Mouse (Mus musculus) intestine, embryonic 14.5 days (tissue): ENCODE results near the gene Tnpo3. TPM values are rescaled to one million over a fixed set of nuclear protein-coding genes. Genes with fewer than 3 reads are reported as not detected.
"Not testable (repeated sequence)": the region's sequence is repeated elsewhere in the genome, so short reads cannot be mapped to it uniquely, and the experiment has no call there.

Experiments
- ATAC-seq: fragments of 200-750 bp; cut with Nextera tagmentation; replicated peaks from 2 replicates; pipeline ENCODE4 v1.8.0; 2017; ENCODE audit warnings: low read depth, moderate number of reproducible peaks, moderate TSS enrichment, moderate library complexity; ENCODE audit not compliant: low FRiP score, low TSS enrichment
- DNase-seq: peaks from one replicate; pipeline ENCODE4 v3.0.0-alpha.2; 2018; ENCODE audit warnings: low spot score
- H3K27ac ChIP-seq: fragments of 300-500 bp; sonication (generic); 2 replicates; pipeline ENCODE4 v1.5.1; 2014; ENCODE audit warnings: low read depth, mild to moderate bottlenecking, control low read depth
- H3K27me3 ChIP-seq: fragments of 300-500 bp; sonication (generic); replicated peaks from 2 replicates; pipeline ENCODE4 v1.6.1; 2014; ENCODE audit warnings: low read length, control low read depth; ENCODE audit not compliant: control insufficient read depth, insufficient read depth
- H3K36me3 ChIP-seq: fragments of 300-500 bp; sonication (generic); 2 replicates; pipeline ENCODE4 v1.6.1; 2014; ENCODE audit warnings: low read length, control low read depth; ENCODE audit not compliant: control insufficient read depth, insufficient read depth
- H3K4me1 ChIP-seq: fragments of 300-500 bp; sonication (generic); replicated peaks from 2 replicates; pipeline ENCODE4 v1.6.1; 2014; ENCODE audit warnings: low read length, control low read depth, mixed read lengths; ENCODE audit not compliant: control insufficient read depth, insufficient read depth
- H3K4me2 ChIP-seq: fragments of 300-500 bp; sonication (generic); 2 replicates; pipeline ENCODE4 v1.6.1; 2014; ENCODE audit warnings: low read length
- H3K4me3 ChIP-seq: fragments of 300-500 bp; sonication (generic); 2 replicates; pipeline ENCODE4 v1.5.1; 2014; ENCODE audit warnings: low read depth, low read length, control low read depth, mixed read lengths
- H3K9ac ChIP-seq: fragments of 300-500 bp; sonication (generic); 2 replicates; pipeline ENCODE4 v1.6.1; 2014; ENCODE audit warnings: mild to moderate bottlenecking, low read length
- H3K9me3 ChIP-seq: fragments of 300-500 bp; sonication (generic); 2 replicates; pipeline ENCODE4 v1.6.1; 2016; ENCODE audit warnings: low read length, control low read depth; ENCODE audit not compliant: control insufficient read depth
- WGBS: fragments of 180-500 bp; shearing (Covaris S2); extraction: QIAGEN DNeasy Blood & Tissue Kit; methylation state at CpG from one replicate; pipeline ENCODE4 v1.1.7; 2014; 5-methylcytosine and 5-hydroxymethylcytosine counted together
- polyA plus RNA-seq: library from polyadenylated mRNA; unstranded; fragments of >200 nt; fragmentation: Nextera tagmentation; extraction: Ambion mirVana; gene quantifications from 2 replicates; pipeline ENCODE4 v1.2.1, GENCODE M21; 2014

Gene Tnpo3
- polyA plus RNA-seq, 1 experiment from 2014 or later = 91.2 TPM

GRCm38 (mm10) chr6:29627756-29628155 is 18.1 kb upstream of the Tnpo3 start:
- no peak for DNase-seq
- Histone ChIP-seq H3K36me3 (no peaks in the 10 kb centered on the region), H3K4me3 (no peak overlapping the region), H3K9me3 (no peaks in the 10 kb centered on the region), H3K27ac (no peak overlapping the region), H3K27me3 (0 out of 2 replicates have a peak, but pooled peaks cover 3% of the 10 kb centered on the region), H3K4me1 (no peaks in the 10 kb centered on the region), H3K9ac (no peak overlapping the region), H3K4me2 (no peak overlapping the region)
- no peak for ATAC-seq
- WGBS = 84% methylated on average over 2 of the region's 2 CpGs

DNA sequence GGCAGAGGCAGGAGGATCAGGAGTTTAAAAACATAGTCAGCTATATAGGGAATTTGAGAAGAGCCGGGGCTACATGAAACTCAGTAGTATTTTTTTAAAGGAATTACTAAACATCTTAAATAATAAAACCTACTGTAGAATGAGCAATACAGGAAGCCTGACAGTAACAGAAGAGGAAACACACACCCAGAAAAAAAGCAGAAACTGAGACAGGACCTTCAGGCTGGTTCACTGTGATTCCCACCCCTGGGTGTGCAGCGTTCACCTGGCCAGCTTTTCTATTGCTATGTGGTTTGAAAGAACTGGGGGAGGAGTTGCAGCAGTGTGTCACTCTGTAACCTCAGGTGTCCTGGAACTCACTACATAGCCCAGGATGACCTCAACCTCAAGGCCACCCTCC is 14.2 kb upstream of the Tnpo3 start:
- ATAC-seq (no peak), DNase-seq (no peak)
- no peak overlapping the region for H3K4me2 ChIP-seq
- no peaks in the 10 kb centered on the region for H3K36me3 ChIP-seq
- no peaks in the 10 kb centered on the region for H3K27me3 ChIP-seq
- 87% methylated on average over 2 of the region's 2 CpGs for WGBS
- no peak overlapping the region for H3K4me3 ChIP-seq
- H3K27ac ChIP-seq = no peak overlapping the region
- no peaks in the 10 kb centered on the region for H3K4me1 ChIP-seq
- no peak overlapping the region for H3K9ac ChIP-seq
- H3K9me3 ChIP-seq = no peaks in the 10 kb centered on the region

DNA sequence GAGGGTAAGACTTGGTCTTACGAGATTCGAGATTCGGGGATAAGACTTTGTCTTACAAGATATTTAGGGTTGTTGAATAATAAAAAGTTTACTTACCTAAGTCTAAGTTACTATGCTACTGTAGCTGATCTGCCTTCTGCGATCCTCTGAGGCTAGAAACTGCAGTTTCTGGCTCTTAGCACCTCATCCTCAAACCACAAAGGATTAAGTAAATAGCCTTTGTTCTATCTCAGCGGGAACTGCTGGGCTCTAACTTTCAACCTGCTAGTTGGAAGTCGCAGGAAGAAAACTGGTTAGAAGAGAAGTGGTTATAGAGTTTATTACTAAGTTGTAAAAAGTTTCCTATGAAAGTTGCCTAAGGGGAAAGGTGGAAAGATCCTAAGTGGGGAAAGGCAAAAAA is 12.6 kb upstream of the Tnpo3 start:
- no peak for ATAC-seq
- Histone ChIP-seq H3K27ac (no peak overlapping the region), H3K9me3 (no peaks in the 10 kb centered on the region), H3K4me2 (no peak overlapping the region), H3K36me3 (no peaks in the 10 kb centered on the region), H3K4me1 (no peaks in the 10 kb centered on the region), H3K27me3 (no peaks in the 10 kb centered on the region), H3K9ac (no peak overlapping the region), H3K4me3 (no peak overlapping the region)
- WGBS = 46% methylated on average over 6 of the region's 6 CpGs
- no peak for DNase-seq

GRCm38 (mm10) chr6:29620840-29621543 is 11.3 kb upstream of the Tnpo3 start:
- H3K36me3 ChIP-seq = no peaks in the 10 kb centered on the region
- DNase-seq (no peak), ATAC-seq (no peak)
- H3K4me3 ChIP-seq = no peak overlapping the region
- H3K27me3 ChIP-seq = no peaks in the 10 kb centered on the region
- H3K27ac ChIP-seq = no peak overlapping the region
- H3K4me2 ChIP-seq = no peak overlapping the region
- H3K9ac ChIP-seq = no peak overlapping the region
- no peaks in the 10 kb centered on the region for H3K4me1 ChIP-seq
- WGBS = 68% methylated on average over 17 of the region's 17 CpGs
- H3K9me3 ChIP-seq = no peaks in the 10 kb centered on the region

- ATAC-seq = no peak
These were observed 10.5 kb upstream of the Tnpo3 start for GRCm38 (mm10) chr6:29620176-29620575.

DNA sequence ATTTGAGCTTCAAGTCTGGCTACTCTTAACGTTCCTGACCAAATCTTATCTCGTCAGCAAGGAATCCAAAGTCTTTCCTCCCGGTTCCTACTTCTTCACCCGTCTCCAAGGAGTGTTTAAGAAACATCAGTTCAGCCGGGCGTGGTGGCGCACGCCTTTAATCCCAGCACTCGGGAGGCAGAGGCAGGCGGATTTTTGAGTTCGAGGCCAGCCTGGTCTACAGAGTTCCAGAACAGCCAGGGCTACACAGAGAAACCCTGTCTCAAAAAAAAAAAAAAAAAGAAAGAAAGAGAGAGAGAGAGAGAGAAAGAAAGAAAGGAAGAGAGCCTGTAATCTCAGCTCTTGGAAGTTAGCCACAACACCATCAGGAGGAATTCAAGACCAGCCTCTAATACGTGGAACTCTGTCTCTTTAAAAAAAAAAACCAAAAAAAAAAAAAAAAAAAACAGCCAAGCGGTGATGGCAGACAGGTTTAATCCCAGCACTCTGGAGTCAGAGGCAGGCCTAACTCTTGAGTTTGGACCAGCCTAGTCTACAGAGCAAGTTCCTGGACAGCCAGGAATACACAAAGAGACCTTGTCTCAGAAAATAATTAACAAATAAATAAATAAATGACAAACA is 443 bp upstream of the Tnpo3 start:
- not testable (repeated sequence) for H3K27me3 ChIP-seq, ATAC-seq, DNase-seq, H3K36me3 ChIP-seq, H3K9me3 ChIP-seq
- Histone ChIP-seq H3K4me2 (peak overlapping the region; percentile 85), H3K27ac (peak overlapping the region; percentile 79), H3K4me1 (peaks cover 12% of the 10 kb centered on the region), H3K9ac (peak overlapping the region; percentile 91), H3K4me3 (peak overlapping the region; percentile 98)
- 28% methylated on average over 13 of the region's 13 CpGs for WGBS

More at GRCm38 (mm10) chr6:29620176-29620575, 10.5 kb upstream of the Tnpo3 start:
- Histone ChIP-seq H3K9me3 (no peaks in the 10 kb centered on the region), H3K4me1 (no peaks in the 10 kb centered on the region), H3K27ac (no peak overlapping the region), H3K4me2 (no peak overlapping the region), H3K36me3 (no peaks in the 10 kb centered on the region), H3K4me3 (no peak overlapping the region), H3K9ac (no peak overlapping the region), H3K27me3 (no peaks in the 10 kb centered on the region)
- DNase-seq = no peak
- WGBS = 46% methylated on average over 3 of the region's 3 CpGs

DNA sequence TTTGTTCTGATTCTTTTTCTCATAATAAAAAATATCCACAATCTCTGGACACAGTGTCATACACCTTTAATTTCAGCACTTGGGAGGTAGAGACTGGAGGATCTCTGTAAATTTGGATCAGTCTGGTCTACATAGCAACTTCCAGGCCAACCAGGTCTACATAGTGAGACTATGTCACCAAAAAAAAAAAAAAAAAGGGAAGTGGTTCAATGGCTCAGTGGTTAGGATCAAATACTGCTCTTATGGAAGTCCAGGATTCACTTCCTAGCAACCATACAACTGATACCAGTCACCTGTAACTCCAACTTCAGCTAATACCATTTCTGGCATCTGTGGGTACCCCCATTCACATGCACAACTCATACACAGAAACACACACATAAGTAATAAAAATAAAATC is 9.5 kb downstream of the Tnpo3 start:
- peaks cover 4% of the 10 kb centered on the region; the same call in 1 of the 2 replicates for H3K36me3 ChIP-seq
- no peaks in the 10 kb centered on the region; the same call in 1 of the 2 replicates for H3K4me1 ChIP-seq
- no peak overlapping the region for H3K4me2 ChIP-seq
- no peaks in the 10 kb centered on the region for H3K9me3 ChIP-seq
- no peaks in the 10 kb centered on the region for H3K27me3 ChIP-seq
- H3K9ac ChIP-seq = no peak overlapping the region
- H3K4me3 ChIP-seq = no peak overlapping the region
- DNase-seq = no peak
- H3K27ac ChIP-seq = no peak overlapping the region
- no peak for ATAC-seq

DNA sequence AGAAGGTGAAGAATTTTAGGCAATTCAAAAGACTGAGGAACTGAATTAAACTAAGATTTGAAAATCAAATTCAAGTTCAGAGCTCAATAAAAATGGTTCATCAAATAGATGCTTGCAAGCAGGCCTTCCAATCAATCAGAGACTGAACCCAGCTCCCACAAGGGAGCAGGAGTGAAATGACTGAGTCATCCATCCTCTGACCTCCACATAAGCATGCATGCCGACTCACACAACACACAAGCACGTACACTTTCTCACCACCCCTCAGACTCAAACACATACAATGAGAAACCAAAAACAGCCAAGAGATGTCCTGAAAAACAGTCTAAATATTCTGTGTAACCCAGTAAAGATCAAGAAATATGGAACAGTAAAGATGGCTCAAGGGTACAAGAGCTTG is 14.0 kb downstream of the Tnpo3 start:
- H3K4me1 ChIP-seq = no peaks in the 10 kb centered on the region; the same call in 1 of the 2 replicates
- DNase-seq (no peak), ATAC-seq (no peak)
- H3K27me3 ChIP-seq = no peaks in the 10 kb centered on the region
- 71% methylated on average over 2 of the region's 2 CpGs for WGBS
- no peaks in the 10 kb centered on the region for H3K9me3 ChIP-seq
- H3K27ac ChIP-seq = no peak overlapping the region
- H3K4me2 ChIP-seq = no peak overlapping the region
- no peak overlapping the region for H3K9ac ChIP-seq
- H3K4me3 ChIP-seq = no peak overlapping the region
- peaks cover 4% of the 10 kb centered on the region; the same call in 1 of the 2 replicates for H3K36me3 ChIP-seq

DNA sequence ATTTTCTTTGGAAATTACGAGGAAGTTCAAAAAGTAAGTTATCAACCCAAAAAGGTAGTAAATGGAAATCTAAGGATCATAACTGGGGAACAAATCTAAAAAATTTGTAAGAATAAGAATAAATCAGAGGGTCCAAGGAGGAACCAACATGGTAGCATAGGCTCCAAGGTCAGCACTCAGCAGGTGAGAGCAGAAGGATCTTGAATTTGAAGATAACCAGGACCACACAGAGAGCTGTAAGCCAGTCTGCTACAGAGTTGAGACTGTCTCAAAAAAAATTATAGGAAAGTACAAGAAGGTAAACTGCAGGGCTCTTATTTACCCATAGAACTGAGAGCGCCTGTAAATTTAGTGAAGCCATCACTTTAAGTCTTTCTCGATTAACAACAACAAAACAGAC is 28.5 kb downstream of the Tnpo3 start:
- WGBS = 93% methylated on average over 3 of the region's 3 CpGs
- no peak for ATAC-seq

More for the DNA sequence above, 28.5 kb downstream of the Tnpo3 start:
- Histone ChIP-seq H3K36me3 (peaks cover 91% of the 10 kb centered on the region), H3K9me3 (no peaks in the 10 kb centered on the region; the same call in 1 of the 2 replicates), H3K4me1 (no peaks in the 10 kb centered on the region), H3K4me2 (no peak overlapping the region), H3K4me3 (no peak overlapping the region), H3K27ac (no peak overlapping the region), H3K9ac (no peak overlapping the region), H3K27me3 (no peaks in the 10 kb centered on the region)
- no peak for DNase-seq
